Mouse (Mus musculus): Measurements from ENCODE around the gene Slc24a5. TPM values are rescaled to one million over a fixed set of nuclear protein-coding genes. Genes with fewer than 3 reads are reported as not detected.
A peak's percentile ranks its signal among the peaks of the same experiment; 100 is the strongest.

Gene Slc24a5
- polyA plus RNA-seq, 1 experiment from 2014 or later, result 8.2 TPM

DNA sequence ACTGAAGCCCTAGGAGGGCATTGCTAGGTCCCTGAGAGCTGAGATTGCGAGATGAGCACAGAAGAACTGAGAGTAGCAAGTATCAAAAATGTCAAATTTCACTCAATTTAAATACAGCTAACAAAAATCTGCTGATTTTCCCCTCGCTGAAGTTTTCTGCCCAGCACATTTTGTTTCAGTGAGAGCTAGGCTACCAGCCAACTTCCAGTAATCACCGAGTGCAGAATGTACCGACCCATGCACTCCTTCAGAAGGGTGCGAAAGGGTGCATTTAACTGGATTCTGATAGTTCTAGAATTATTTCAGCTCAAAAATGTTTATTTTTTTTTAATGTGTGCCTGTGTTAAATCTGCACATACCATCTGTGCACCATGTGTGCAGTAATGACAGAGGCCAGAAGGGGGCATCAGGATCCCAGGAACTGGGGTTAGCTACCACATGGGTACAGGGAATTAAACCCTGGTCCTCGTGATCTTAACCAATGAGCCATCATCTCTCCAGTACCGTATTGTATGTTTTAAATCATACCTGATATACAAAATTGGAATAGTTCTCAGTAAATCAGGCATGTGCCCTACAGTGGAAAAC, 12.5 kb upstream of the Slc24a5 start:
- Histone ChIP-seq H3K36me3 (replicated peaks; ENCODE audit: control insufficient read depth, insufficient read depth) (no peaks in the 10 kb centered on the region), H3K4me2 (replicated peaks) (no peak overlapping the region), H3K27me3 (ENCODE audit: control insufficient read depth, insufficient read depth, low read length) (no peaks in the 10 kb centered on the region), H3K27ac (no peak overlapping the region), H3K9ac (no peak overlapping the region), H3K4me1 (replicated peaks; ENCODE audit: control insufficient read depth, insufficient read depth, low read length) (no peaks in the 10 kb centered on the region), H3K9me3 (ENCODE audit: control insufficient read depth, low read length) (no peaks in the 10 kb centered on the region), H3K4me3 (replicated peaks; ENCODE audit: low read length) (no peak overlapping the region)
- 93% methylated on average over 7 of the region's 7 CpGs for WGBS
- ATAC-seq (ENCODE audit: low FRiP score) (no peak), DNase-seq (ENCODE audit: low spot score) (no peak)

DNA sequence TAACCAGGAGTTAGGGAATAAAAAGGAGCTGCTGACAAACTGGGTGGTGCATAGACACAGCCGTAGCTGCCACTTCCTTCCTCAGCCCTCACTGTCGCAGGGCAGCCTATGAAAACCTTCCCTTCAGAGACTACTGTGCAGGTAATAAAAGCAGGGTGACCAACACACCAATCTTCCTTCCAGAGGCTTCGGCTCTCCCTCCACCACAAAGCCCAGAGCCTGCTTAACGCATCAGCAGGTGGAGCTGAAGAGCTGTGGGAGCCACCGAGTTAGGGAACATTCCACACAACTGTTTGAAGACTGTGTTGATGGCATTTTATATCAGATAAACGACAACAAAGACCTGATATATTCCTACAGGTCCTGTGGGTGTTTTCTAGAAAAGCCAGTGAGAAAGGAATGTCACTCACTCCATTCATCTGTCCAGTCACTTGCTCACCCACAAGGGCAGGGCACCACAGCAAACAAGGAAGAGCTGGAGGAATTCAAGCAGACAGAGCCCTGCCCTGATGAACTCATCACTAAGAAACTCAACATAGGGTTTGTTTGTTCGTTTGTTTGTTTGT, 10.6 kb upstream of the Slc24a5 start:
- Histone ChIP-seq H3K4me3 (replicated peaks; ENCODE audit: low read length) (no peak overlapping the region), H3K9ac (no peak overlapping the region), H3K4me2 (replicated peaks) (no peak overlapping the region), H3K9me3 (ENCODE audit: control insufficient read depth, low read length) (no peaks in the 10 kb centered on the region), H3K36me3 (replicated peaks; ENCODE audit: control insufficient read depth, insufficient read depth) (no peaks in the 10 kb centered on the region), H3K27ac (no peak overlapping the region), H3K4me1 (replicated peaks; ENCODE audit: control insufficient read depth, insufficient read depth, low read length) (no peaks in the 10 kb centered on the region), H3K27me3 (ENCODE audit: control insufficient read depth, insufficient read depth, low read length) (no peaks in the 10 kb centered on the region)
- DNase-seq (ENCODE audit: low spot score), result peak; percentile 60
- WGBS, result 36% methylated on average over 7 of the region's 7 CpGs
- no peak for ATAC-seq (ENCODE audit: low FRiP score)

DNA sequence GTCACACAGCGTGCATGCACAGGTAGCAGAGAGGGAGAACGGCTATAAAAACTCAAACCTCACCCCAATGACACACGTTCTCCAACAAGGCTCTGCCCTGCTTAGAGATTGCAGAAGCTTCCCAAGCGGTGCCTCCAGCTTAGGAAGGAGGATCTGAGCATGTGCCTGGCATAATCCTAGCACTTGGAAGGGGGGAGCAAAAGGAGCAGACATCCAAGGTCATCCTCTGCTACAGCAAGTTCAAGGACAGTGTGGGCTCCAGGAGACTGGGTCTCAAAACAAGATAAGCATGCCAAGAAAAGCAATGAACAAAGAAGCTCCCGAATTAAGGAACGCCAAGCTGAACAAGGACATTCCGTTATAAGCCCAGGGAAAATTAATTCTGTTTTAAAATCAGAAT, 6.5 kb upstream of the Slc24a5 start:
- no peak overlapping the region for H3K9ac ChIP-seq

DNA sequence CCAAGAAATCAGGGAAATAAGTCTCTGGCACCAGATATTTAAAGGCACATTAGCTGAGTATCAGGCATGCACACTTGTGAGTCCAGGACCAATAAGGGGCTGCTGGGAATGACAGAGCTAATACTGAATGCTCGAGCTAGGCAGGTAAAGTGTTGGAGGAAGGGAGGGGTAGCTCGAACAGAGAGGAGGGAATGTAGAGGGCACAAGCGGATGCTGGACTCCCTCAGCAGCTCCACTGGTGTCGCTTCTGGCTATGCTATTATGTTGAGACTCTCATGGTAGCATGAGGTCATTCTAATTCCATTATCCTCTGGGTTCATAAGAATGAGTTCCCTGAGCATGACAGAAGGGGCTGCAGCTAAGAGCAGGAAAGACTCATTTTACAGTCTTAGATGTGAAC, 5.0 kb upstream of the Slc24a5 start:
- H3K27me3 ChIP-seq (ENCODE audit: control insufficient read depth, insufficient read depth, low read length), result no peaks in the 10 kb centered on the region
- no peaks in the 10 kb centered on the region for H3K36me3 ChIP-seq (replicated peaks; ENCODE audit: control insufficient read depth, insufficient read depth)
- WGBS, result 54% methylated on average over 4 of the region's 4 CpGs
- no peak overlapping the region for H3K4me3 ChIP-seq (replicated peaks; ENCODE audit: low read length)
- H3K9me3 ChIP-seq (ENCODE audit: control insufficient read depth, low read length), result no peaks in the 10 kb centered on the region
- H3K27ac ChIP-seq, result no peak overlapping the region
- H3K4me2 ChIP-seq (replicated peaks), result no peak overlapping the region
- ATAC-seq (ENCODE audit: low FRiP score) (no peak), DNase-seq (ENCODE audit: low spot score) (no peak)
- H3K9ac ChIP-seq, result no peak overlapping the region
- H3K4me1 ChIP-seq (replicated peaks; ENCODE audit: control insufficient read depth, insufficient read depth, low read length), result no peaks in the 10 kb centered on the region

More for the DNA sequence above, 6.5 kb upstream of the Slc24a5 start:
- Histone ChIP-seq H3K4me3 (replicated peaks; ENCODE audit: low read length) (no peak overlapping the region), H3K9me3 (ENCODE audit: control insufficient read depth, low read length) (no peaks in the 10 kb centered on the region), H3K27ac (no peak overlapping the region), H3K4me2 (replicated peaks) (no peak overlapping the region), H3K36me3 (replicated peaks; ENCODE audit: control insufficient read depth, insufficient read depth) (no peaks in the 10 kb centered on the region), H3K4me1 (replicated peaks; ENCODE audit: control insufficient read depth, insufficient read depth, low read length) (no peaks in the 10 kb centered on the region), H3K27me3 (ENCODE audit: control insufficient read depth, insufficient read depth, low read length) (no peaks in the 10 kb centered on the region)
- 95% methylated on average over 7 of the region's 7 CpGs for WGBS
- ATAC-seq (ENCODE audit: low FRiP score) (no peak), DNase-seq (ENCODE audit: low spot score) (no peak)

DNA sequence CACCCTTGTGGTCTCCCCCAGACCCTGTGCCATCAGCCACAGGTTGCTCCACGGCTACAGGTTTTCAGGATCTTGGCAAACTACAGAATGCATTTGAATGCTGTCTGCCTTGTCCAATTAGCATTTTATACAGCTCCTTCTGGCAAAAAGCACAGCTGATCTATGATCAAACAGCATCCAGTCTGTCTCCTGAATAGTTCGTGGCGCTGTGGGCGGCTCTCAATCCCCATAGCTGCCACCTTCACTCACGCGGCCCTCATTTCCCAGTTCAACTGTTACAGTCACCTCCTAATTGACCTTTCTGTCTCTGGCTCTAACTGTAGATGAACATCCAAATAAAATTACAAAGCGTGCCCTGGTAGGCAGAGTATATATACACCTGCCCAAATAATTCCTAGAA, 551 bp upstream of the Slc24a5 start:
- no peaks in the 10 kb centered on the region for H3K36me3 ChIP-seq (replicated peaks; ENCODE audit: control insufficient read depth, insufficient read depth)
- no peak overlapping the region for H3K9ac ChIP-seq
- 86% methylated on average over 7 of the region's 7 CpGs for whole genome bisulfite sequencing
- no peaks in the 10 kb centered on the region for H3K4me1 ChIP-seq (replicated peaks; ENCODE audit: control insufficient read depth, insufficient read depth, low read length)
- H3K4me3 ChIP-seq (replicated peaks; ENCODE audit: low read length), result no peak overlapping the region
- no peaks in the 10 kb centered on the region for H3K27me3 ChIP-seq (ENCODE audit: control insufficient read depth, insufficient read depth, low read length)
- DNase-seq (ENCODE audit: low spot score) (no peak), ATAC-seq (ENCODE audit: low FRiP score) (no peak)
- H3K9me3 ChIP-seq (ENCODE audit: control insufficient read depth, low read length), result no peaks in the 10 kb centered on the region
- no peak overlapping the region for H3K4me2 ChIP-seq (replicated peaks)
- H3K27ac ChIP-seq, result no peak overlapping the region

DNA sequence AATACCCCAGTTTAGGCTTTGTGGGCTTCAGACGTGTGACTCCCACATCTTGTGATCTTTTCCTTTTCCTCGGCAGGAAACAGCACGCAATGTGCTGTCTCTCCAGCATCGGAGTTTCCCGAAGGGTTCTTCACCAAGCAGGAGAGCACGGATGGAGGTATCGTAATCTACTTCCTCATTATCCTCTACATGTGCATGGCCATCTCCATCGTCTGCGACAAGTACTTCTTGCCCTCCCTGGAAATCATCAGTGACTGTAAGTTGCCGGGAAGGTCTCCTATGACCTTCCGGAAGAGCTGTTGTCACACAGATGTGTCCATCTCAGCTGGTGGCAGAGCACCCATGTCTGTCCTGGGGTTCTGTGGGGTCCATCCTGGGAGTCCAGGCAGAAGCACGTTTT, 772 bp downstream of the Slc24a5 start:
- no peak overlapping the region for H3K27ac ChIP-seq
- DNase-seq (ENCODE audit: low spot score) (no peak), ATAC-seq (ENCODE audit: low FRiP score) (no peak)
- no peaks in the 10 kb centered on the region for H3K27me3 ChIP-seq (ENCODE audit: control insufficient read depth, insufficient read depth, low read length)
- H3K9ac ChIP-seq, result no peak overlapping the region
- no peaks in the 10 kb centered on the region for H3K4me1 ChIP-seq (replicated peaks; ENCODE audit: control insufficient read depth, insufficient read depth, low read length)
- no peaks in the 10 kb centered on the region for H3K36me3 ChIP-seq (replicated peaks; ENCODE audit: control insufficient read depth, insufficient read depth)
- no peak overlapping the region for H3K4me3 ChIP-seq (replicated peaks; ENCODE audit: low read length)
- no peaks in the 10 kb centered on the region for H3K9me3 ChIP-seq (ENCODE audit: control insufficient read depth, low read length)
- no peak overlapping the region for H3K4me2 ChIP-seq (replicated peaks)
- WGBS, result 92% methylated on average over 12 of the region's 12 CpGs

DNA sequence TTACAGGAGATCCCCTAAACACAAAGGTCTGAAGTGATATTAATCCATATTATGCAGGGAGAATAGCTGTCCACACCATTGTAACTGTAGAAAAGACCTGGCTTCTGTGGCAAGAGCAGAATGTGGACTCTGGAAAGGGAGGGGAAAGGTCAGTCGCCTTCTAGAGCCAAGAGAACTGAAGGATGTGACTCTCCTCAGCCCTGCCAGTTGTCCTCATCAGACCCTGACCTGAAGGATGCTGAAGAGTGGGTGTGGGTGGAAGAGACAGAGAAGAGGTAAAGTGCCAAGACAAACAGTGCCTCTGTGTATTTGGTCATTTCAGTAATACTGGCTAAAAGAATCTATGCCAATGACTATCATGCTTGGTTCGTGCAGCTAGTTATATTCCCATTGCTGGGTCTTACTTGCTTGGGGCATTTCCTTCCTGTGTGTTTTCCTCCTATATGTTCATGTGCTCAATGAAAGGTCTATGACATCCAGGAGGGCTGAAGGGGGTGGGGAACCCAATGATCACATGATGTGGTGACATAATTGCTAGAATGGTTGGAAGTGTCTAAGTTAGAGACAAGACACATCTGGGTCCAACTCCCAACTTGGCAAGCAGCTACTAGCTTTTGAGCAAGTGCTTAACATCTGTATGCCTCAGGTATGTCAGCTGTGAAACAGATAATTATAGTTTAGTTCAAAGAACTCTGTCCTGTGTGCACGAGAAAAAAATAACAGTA, 5.3 kb downstream of the Slc24a5 start:
- Histone ChIP-seq H3K4me3 (replicated peaks; ENCODE audit: low read length) (no peak overlapping the region), H3K4me1 (replicated peaks; ENCODE audit: control insufficient read depth, insufficient read depth, low read length) (no peaks in the 10 kb centered on the region), H3K4me2 (replicated peaks) (no peak overlapping the region), H3K27me3 (ENCODE audit: control insufficient read depth, insufficient read depth, low read length) (no peaks in the 10 kb centered on the region), H3K9ac (no peak overlapping the region), H3K9me3 (ENCODE audit: control insufficient read depth, low read length) (no peaks in the 10 kb centered on the region), H3K27ac (no peak overlapping the region), H3K36me3 (replicated peaks; ENCODE audit: control insufficient read depth, insufficient read depth) (no peaks in the 10 kb centered on the region)
- DNase-seq (ENCODE audit: low spot score) (no peak), ATAC-seq (ENCODE audit: low FRiP score) (no peak)
- WGBS, result 87% methylated on average over 3 of the region's 3 CpGs

DNA sequence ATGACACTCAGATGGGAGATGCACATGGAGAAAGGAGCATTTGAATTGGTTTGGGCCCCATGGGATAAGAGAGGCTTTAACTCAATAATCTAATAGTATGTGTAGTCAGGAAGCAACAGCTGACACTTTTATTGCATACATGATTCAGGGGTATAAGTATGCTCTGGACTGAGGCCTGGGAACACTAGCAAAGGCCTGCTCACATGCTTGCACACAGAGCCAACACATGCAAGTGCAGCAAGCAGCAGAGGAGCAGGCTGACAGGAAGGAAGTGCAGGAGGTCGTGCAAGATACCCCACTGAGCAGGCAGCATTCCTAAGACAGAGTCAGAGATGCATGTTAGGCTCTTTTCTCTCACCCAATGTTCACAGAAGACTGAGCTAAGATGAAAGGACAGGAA, 16.0 kb downstream of the Slc24a5 start:
- H3K4me1 ChIP-seq (replicated peaks; ENCODE audit: control insufficient read depth, insufficient read depth, low read length), result no peaks in the 10 kb centered on the region
- DNase-seq (ENCODE audit: low spot score) (no peak), ATAC-seq (ENCODE audit: low FRiP score) (no peak)
- no peak overlapping the region for H3K4me2 ChIP-seq (replicated peaks)
- no peak overlapping the region for H3K27ac ChIP-seq
- no peaks in the 10 kb centered on the region for H3K9me3 ChIP-seq (ENCODE audit: control insufficient read depth, low read length)
- 14% methylated on average over 1 of the region's 1 CpGs for WGBS
- H3K36me3 ChIP-seq (replicated peaks; ENCODE audit: control insufficient read depth, insufficient read depth), result peaks cover 64% of the 10 kb centered on the region
- H3K4me3 ChIP-seq (replicated peaks; ENCODE audit: low read length), result no peak overlapping the region
- no peaks in the 10 kb centered on the region for H3K27me3 ChIP-seq (ENCODE audit: control insufficient read depth, insufficient read depth, low read length)
- no peak overlapping the region for H3K9ac ChIP-seq

DNA sequence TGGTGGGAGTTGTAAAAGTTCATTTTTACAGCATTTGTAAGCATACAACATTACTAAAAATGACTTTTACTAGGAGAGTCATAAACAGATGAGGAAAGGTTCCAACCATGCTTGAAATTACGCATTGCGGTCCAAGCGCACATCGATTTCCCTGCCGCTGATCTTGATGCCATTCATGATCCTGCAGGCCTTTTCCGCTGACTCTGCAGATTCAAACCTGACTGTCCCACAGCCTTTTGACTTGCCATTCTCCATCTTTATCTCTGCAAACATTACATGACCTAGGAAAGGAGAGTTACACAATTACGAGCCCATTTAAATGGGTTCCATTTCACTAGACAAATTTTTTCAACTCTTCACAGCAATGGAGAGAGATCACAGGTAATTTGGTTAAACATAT, 20.8 kb downstream of the Slc24a5 start:
- no peak for DNase-seq (ENCODE audit: low spot score)
- no peak overlapping the region for H3K27ac ChIP-seq
- H3K36me3 ChIP-seq (replicated peaks; ENCODE audit: control insufficient read depth, insufficient read depth), result peaks cover 66% of the 10 kb centered on the region
- no peaks in the 10 kb centered on the region for H3K4me1 ChIP-seq (replicated peaks; ENCODE audit: control insufficient read depth, insufficient read depth, low read length)
- no peak overlapping the region for H3K4me2 ChIP-seq (replicated peaks)
- H3K4me3 ChIP-seq (replicated peaks; ENCODE audit: low read length), result no peak overlapping the region
- ATAC-seq (ENCODE audit: low FRiP score), result no peak
- 89% methylated on average over 7 of the region's 7 CpGs for WGBS
- no peaks in the 10 kb centered on the region for H3K9me3 ChIP-seq (ENCODE audit: control insufficient read depth, low read length)
- H3K27me3 ChIP-seq (ENCODE audit: control insufficient read depth, insufficient read depth, low read length), result no peaks in the 10 kb centered on the region
- no peak overlapping the region for H3K9ac ChIP-seq
